Mouse (Mus musculus): ENCODE measurements around the gene Bbs12.

Gene Bbs12

DNA sequence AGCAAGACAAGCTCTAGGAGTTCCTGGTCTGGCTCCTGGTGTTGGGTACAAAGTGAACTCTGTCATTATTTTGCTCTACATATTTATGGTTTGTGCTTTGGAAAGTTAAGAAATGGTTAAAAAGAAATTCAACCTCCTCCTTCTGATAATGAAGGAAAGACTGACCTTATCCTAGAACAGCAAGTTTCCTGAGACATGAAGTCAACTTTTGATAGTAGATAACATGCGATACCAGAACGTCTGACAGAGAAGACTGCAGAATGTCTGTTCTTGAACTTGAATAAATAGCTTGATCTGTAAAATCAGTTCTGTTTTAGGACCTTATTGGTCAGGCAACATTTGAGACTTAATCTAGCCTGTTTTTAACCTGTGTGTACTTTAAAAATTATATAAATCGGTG is 14.3 kb downstream of the Bbs12 start:
- no peak for DNase-seq (ENCODE audit: low read depth)

DNA sequence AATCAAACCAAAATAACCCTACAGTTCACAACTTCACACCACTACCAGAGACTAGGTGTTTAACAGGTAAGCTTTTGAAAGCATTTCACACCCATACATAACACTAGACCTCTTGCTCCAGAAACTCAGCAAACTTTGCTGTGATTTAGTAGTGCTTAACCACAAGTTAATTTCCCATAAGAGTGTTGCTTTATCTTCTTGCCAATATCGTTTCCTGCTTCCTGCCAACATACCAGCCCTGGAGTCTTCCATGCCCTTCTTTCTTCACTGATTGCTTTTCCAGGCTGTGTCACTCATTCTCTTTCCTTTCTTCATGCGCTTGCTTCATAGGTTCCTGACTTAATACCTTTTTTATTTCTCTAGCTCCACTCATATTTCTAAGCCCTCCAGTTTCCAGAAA is 16.1 kb downstream of the Bbs12 start:
- no peak for DNase-seq (ENCODE audit: low read depth)

DNA sequence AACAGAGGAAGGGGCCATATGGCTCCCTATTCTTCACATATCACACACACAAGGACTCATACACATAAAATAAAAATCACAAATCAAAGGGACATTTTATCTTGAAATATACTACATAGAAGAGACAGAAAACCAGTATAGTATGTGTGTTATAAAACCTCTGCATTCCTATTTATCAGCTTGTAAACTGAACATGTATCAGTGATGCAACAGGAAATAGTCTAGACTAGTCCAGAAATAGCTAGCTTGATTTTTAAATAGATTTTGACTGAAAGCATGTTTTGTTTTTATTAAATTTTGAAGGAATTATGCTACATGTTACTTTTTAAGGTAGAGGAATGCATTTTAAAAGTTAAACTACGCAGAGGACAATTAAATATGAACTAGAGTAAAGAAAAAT is 17.6 kb downstream of the Bbs12 start:
- DNase-seq (ENCODE audit: low read depth) = no peak

DNA sequence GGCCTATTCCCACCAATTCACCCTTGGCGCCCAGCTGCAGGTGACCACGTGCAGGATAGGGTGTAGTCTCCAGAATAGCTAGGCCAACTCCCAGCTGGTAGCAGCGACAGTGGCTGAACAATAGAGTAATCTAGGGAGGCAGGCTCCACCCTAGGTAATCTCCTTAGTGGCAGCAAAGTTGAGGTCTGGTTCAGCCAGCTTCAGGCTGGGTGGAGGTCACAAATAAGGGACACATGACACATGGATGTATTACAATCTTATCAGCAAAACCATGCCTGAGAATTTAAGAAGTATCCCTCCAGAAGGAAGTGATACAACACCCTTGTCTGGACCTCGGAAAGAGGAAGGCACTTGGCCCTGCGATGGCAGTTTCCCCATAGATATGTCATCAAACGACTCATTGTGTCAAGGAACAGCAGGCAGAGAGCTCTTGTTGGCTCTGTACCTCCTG is 19.7 kb downstream of the Bbs12 start:
- DNase-seq (ENCODE audit: low read depth) = no peak

DNA sequence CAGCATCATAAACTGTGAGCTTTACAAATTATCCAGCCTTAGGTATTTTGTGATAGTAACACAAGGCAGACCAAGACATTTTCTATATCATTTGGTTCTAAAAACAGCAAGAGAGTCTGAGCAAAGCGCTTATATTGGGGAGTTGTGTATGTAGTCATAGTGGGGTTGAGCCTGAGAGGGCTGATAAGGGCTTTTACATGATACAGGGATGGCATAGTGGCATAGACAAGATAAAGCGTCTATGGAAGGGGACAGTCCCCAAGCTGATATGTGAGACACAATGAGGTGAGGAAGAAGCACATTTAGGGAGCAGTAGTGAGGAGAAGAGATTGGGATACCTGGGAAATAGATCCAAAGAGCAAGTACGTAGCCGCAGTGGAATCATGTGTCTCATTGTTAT is 21.7 kb downstream of the Bbs12 start:
- DNase-seq (ENCODE audit: low read depth) = no peak

DNA sequence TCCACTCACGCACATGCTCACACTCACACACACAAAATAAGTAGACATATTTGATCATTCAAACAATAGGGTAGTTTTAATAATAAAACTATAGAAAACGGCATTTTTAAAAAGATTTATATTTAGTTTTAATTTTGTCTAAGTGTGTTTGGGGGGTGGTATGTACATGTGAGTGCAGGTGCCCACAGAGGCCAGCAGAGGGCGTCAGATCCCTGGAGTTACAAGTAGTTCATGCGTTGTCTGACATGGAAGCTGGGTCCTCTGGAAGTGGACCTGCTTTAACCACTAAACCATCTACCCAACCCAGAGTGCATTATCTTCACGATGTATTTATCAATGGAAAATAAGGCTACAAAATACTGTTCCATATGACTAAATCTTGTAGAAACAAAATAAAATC is 28.8 kb downstream of the Bbs12 start:
- peak; percentile 71 for DNase-seq (ENCODE audit: low read depth)

DNA sequence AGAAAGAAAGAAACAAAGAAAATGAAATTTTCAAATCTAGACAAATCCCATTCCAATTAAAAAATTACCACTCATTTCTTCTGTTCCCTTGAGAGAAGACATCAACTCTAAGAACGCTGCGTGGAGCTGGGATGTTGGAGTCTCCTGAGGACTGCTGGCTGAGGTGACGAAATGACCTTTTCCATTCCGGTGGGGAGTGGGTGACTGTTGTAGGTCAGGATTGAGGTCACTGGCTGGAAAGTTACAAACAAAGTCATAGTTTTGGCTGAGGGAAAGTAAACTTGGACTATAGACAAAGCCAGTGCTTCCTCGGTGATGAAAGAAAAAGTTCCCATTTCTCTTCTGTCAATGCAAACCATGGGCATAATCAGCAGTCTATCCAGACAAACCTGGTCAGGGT is 30.5 kb downstream of the Bbs12 start:
- no peak for DNase-seq (ENCODE audit: low read depth)

DNA sequence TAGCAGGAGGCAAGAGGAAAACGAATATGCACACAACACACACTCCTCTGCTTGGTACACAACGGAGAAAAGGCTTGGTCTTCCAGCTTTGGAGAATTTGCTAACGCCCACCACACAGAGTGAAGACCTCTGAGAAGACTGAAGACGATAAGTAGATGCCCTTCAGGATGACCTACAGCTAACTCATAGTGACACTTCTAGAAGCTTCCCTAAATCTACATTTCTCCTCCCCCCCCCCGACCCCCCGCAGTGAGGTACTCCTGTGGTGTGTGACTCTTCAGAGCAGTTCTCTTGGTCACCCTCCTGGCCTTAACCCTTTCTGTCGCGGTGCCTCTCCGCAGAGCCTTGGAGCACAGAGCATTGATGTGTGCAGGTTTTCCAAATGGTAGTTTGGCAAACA is 35.3 kb downstream of the Bbs12 start:
- no peak for DNase-seq (ENCODE audit: low read depth)

DNA sequence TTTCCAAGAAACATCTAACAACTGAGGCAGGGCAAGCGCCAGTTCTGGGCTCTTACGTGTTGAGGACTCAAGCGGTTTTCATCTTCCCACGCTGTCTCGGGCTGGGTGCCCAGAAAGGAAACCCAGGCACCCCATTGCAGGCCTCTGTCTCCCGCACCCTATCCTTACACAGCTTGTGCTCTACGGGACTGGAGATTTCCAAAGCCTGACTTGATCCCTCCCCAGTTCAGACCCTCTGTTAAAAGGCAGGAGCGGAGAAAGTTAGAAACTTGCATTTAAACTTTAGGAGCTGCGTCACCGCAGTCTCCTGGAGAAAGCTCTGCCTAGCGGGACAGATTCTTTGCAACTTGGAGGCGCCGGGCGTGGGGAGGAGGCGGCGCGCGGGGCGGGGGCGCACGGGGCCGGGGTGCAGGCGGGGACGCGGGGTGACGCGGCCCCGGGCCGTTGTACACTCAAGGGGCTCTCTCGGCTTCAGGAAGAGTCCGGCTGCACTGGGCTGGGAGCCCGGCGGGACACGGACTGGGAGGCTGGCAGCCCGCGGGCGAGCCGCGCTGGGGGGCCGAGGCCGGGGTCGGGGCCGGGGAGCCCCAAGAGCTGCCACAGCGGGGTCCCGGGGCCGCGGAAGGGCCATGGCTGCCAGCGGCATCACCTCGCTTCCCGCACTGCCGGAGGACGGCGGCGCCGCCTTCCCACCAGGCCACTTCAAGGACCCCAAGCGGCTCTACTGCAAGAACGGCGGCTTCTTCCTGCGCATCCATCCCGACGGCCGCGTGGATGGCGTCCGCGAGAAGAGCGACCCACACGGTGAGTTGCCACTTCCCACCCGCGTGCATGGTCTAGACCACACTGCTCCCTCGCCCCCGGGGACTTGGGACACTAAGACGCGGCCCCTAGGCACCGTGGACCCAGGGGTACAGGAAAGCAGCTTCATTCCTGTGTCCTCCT is 36.1 kb downstream of the Bbs12 start, which contains the start of gene Fgf2:
Fgf2 (plus strand) TSS at position 126 of the 945 bp plus-strand sequence.
- DNase-seq (ENCODE audit: low read depth) = peak; percentile 83

DNA sequence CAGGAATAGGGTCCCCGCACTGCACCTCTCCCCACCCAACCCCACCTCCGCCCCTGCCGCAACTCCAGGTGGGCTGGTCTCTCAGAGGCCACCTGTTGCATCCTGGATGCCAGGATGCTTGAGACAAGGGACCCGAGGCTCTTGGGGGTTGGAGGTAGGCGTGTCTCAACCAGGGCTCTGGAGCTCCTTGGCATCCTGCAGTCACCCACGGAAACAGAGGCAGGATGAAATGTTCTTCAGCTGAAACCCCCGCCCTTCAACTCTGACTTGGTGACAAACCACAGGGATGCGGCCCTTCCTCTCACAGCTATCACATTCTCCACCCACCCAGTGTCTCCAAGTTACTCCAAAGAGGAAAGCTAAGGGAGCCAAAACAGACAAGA is 36.8 kb downstream of the Bbs12 start:
- no peak for DNase-seq (ENCODE audit: low read depth)

DNA sequence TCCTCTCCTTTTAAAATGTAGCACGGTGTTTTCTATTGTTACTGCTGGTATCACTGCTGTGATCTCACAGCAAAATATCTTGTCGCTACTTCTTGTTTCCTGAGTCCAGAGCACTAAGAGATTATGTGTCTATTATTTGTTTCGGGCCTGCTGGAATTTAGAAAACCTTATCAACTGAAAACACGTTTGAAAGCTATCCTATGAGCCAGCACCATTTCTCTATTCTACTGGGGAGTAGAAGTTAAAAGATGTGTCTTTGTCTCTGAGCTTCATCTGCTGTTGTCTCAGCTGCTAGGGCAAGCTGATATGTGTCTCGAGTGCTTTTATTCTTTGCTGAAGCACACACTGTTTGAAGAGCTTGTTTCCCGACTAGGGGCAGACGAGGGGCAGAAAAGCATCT is 38.0 kb downstream of the Bbs12 start:
- no peak for DNase-seq (ENCODE audit: low read depth)

DNA sequence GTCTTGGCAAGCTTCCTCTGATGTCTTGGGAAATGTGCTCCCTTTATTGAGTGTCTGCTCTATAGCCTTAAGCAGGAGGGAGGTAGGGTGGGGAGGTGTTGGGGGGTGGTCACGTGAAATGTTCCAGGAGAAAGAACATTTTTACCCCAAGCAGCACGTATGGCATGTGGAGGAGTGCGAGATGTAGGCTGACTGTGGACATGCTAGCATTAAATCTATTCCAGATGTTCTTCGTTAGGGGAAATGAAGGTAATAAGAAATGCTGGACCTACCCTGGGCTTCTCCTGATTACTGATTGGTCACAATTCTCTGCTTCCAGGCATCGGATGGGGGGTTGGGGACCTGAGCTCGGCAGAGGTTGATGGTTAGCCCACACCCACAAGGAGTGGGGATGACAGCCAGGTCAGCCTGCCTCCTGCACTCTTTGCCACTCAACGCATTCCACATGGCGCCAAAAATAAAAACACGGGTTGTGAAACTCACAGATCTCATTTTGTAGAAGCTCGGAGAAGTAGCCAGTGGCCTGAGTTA is 41.7 kb downstream of the Bbs12 start:
- peak; percentile 34 for DNase-seq (ENCODE audit: low read depth)

DNA sequence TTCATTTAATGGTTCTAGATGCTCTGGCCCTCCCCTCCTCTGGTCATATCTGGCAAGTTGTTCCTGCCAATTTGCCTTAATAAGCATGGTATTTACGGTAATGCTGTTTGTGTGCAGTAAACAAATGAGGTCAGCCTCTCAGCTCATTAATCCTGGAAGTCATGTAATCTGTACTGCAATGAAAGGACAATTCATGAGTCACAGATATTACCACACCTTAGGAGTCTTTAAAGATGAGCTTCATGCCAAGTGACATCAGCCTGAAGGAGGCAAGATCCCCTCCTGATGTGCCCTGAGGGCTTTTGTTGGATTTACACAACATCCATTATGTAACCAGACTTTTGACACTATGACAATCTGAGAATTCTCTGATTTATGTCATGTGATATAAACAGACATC is 42.4 kb downstream of the Bbs12 start:
- peak; percentile 54 for DNase-seq (ENCODE audit: low read depth)

DNA sequence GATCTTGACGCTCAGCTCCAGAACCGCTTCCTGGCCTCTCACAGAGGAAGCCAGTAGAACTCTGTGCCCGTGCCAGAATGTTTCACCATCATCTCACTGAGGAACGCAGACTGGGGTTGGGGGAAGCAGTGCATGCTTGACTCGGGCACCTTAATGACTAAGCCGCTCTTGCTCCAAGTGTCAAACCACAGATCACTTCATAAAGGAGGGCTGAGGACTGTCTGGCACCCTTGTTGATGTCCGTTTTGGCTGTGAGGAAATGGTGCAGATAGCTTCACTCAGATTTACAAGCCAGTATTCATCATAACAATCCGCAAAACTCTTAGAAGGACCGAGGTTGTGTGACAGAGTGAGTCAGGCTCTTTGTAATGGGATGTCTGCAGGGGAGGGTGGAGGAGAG is 48.4 kb downstream of the Bbs12 start:
- DNase-seq (ENCODE audit: low read depth) = peak; percentile 95

DNA sequence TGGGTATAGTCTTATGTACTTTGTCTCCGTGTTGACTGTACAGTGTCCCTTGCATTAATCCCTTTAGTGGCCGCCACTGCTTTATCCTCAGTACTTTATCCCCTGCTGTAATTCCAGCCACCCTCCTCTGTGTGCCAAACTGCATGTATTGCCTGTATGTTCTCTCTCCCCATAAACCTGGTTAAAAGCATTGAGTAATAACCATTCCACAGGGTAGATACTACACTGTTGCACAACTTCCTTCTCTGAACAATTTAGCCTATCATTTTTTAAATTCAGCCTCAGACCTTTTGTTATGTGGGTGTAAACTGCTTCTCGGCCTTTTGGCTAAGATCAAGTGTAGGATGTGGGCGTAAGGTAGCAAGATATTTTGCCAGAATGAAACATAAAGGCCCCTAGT is 52.8 kb downstream of the Bbs12 start:
- no peak for DNase-seq (ENCODE audit: low read depth)

DNA sequence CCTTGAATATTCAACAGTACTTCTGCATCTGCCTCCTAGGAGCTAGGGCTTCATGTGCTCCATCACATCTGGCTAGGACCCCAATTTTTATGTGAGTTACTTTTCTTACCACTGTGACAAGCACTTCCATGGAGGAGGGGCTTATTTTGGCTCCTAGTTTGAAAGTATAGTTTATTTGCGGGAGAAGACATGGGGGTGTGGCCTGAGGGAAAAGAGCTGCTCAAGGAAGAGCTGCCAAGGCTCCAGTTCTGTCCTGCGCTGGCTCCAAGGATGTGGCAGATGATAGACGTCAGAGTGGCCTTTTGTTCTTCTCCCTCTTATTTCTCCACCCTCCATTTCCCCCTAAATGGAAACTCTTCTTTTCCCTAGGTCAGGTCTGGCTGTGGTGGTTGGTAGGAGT is 53.6 kb downstream of the Bbs12 start:
- DNase-seq (ENCODE audit: low read depth) = no peak

DNA sequence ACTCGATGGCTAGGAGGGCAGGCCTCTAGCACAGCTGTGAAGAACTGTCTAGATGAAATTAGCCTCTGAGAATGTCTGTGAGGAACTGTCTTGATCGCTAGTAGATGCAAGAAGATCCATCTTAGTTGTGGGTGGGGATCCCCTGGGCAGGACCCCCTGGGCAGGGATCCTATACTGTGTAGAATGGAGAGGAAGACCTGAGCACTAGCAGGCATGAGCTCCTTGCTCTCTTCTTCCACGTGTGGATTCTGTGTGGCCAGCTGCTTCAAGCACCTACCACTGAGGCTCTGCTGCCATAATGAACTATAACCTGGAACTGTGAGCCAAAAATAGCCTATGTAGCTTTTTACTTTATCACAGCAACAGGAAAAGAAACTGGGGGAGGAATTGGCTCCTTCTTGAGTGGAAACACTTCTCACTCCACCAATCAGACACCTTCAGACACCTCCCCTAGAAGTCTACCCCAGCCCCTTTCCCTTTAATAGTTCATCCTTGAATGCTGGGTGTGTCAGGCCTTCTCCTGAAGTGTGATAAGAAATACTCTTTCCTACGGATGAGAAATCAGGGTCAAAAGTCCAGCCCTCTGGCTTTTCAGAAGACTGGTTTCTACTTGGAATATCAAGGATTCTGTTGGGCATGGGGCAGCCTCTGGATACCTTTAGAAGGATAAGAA is 54.2 kb downstream of the Bbs12 start:
- no peak for DNase-seq (ENCODE audit: low read depth)

DNA sequence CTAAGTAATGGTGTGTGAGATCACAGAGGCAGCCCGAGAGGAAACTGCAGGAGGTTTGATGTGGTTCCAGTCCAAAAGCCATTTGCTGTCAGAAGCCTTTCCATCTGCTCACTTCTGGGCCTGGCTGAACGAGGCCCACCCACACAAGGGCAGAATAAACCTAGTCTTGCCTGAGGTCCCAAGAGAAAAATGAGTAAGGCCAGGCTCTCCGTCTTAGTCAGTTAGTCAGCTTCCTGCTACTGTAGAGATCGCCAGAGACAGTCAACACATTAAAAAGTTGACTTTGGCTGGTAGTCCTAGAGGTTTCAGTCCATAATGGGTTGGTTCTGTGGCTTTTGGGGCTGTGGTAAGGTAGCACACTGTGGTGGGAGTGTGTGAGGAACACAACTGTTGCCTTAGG is 58.1 kb downstream of the Bbs12 start:
- peak; percentile 73 for DNase-seq (ENCODE audit: low read depth)

Data from NIH3T3 (cell line).